Mouse (Mus musculus) forebrain, embryonic 12.5 days (tissue): ENCODE data around the gene Agpat4. TPM values are rescaled to one million over a fixed set of nuclear protein-coding genes. Genes with fewer than 3 reads are reported as not detected.

ENCODE experiments used
- ATAC-seq: fragments of 200-750 bp; cut with Nextera tagmentation; 2 replicates; pipeline ENCODE4 v1.8.0; 2017; ENCODE audit warnings: moderate TSS enrichment; ENCODE audit not compliant: low FRiP score
- H3K27ac ChIP-seq: fragments of 300-500 bp; sonication (generic); 2 replicates; pipeline ENCODE4 v1.5.1; 2016; ENCODE audit warnings: mild to moderate bottlenecking
- H3K27me3 ChIP-seq: fragments of 300-500 bp; sonication (generic); 2 replicates; pipeline ENCODE4 v1.6.1; 2016; ENCODE audit warnings: mild to moderate bottlenecking
- H3K36me3 ChIP-seq: fragments of 300-500 bp; sonication (generic); replicated peaks from 2 replicates; pipeline ENCODE4 v1.6.1; 2016; ENCODE audit warnings: mild to moderate bottlenecking
- H3K4me1 ChIP-seq: fragments of 300-500 bp; sonication (generic); 2 replicates; pipeline ENCODE4 v1.6.1; 2016
- H3K4me2 ChIP-seq: fragments of 300-500 bp; sonication (generic); 2 replicates; pipeline ENCODE4 v1.6.1; 2016; ENCODE audit warnings: mild to moderate bottlenecking, moderate library complexity
- H3K4me3 ChIP-seq: fragments of 300-500 bp; sonication (generic); replicated peaks from 2 replicates; pipeline ENCODE4 v1.5.1; 2016; ENCODE audit warnings: mild to moderate bottlenecking
- H3K9ac ChIP-seq: fragments of 300-500 bp; sonication (generic); 2 replicates; pipeline ENCODE4 v1.6.1; 2016; ENCODE audit warnings: mild to moderate bottlenecking
- H3K9me3 ChIP-seq: fragments of 300-500 bp; sonication (generic); 2 replicates; pipeline ENCODE4 v1.6.1; 2016
- WGBS: fragments of 180-500 bp; shearing (Covaris S2); methylation state at CpG from one replicate; pipeline ENCODE4 v1.1.7; 2016; 5-methylcytosine and 5-hydroxymethylcytosine counted together
- polyA plus RNA-seq: library from polyadenylated mRNA; unstranded; fragments of >200 nt; fragmentation: Nextera tagmentation; extraction: Ambion mirVana; gene quantifications from 2 replicates; pipeline ENCODE4 v1.2.1, GENCODE M21; 2016

Agpat4 gene
- polyA plus RNA-seq, 1 experiment from 2014 or later, result 40.9 TPM

GRCm38 (mm10) chr17:12131171-12131570 lies 12.7 kb downstream of the Agpat4 start:
- Histone ChIP-seq H3K4me1 (peaks cover 3% of the 10 kb centered on the region; the same call in 1 of the 2 replicates), H3K27me3 (no peaks in the 10 kb centered on the region), H3K4me3 (no peak overlapping the region), H3K4me2 (no peak overlapping the region), H3K9me3 (no peaks in the 10 kb centered on the region), H3K27ac (no peak overlapping the region), H3K36me3 (peaks cover 45% of the 10 kb centered on the region), H3K9ac (no peak overlapping the region)
- ATAC-seq, result no peak
- 94% methylated on average over 5 of the region's 5 CpGs for WGBS

- Histone ChIP-seq H3K27me3 (no peaks in the 10 kb centered on the region), H3K4me3 (no peak overlapping the region), H3K27ac (no peak overlapping the region), H3K4me2 (no peak overlapping the region), H3K9me3 (no peaks in the 10 kb centered on the region), H3K9ac (no peak overlapping the region), H3K4me1 (peaks cover 3% of the 10 kb centered on the region; the same call in 1 of the 2 replicates), H3K36me3 (peaks cover 42% of the 10 kb centered on the region)
- WGBS, result 96% methylated on average over 7 of the region's 7 CpGs
- ATAC-seq, result no peak
Measured at GRCm38 (mm10) chr17:12131581-12131980, 13.1 kb downstream of the Agpat4 start.

GRCm38 (mm10) chr17:12132904-12133303 lies 14.4 kb downstream of the Agpat4 start:
- H3K27me3 ChIP-seq, result no peaks in the 10 kb centered on the region
- no peak overlapping the region for H3K9ac ChIP-seq
- no peak for ATAC-seq
- H3K4me1 ChIP-seq, result no peaks in the 10 kb centered on the region
- H3K4me2 ChIP-seq, result no peak overlapping the region
- H3K36me3 ChIP-seq, result peaks cover 33% of the 10 kb centered on the region
- H3K27ac ChIP-seq, result no peak overlapping the region
- WGBS, result 100% methylated on average over 3 of the region's 3 CpGs
- H3K9me3 ChIP-seq, result no peaks in the 10 kb centered on the region
- no peak overlapping the region for H3K4me3 ChIP-seq

GRCm38 (mm10) chr17:12133985-12134384 lies 15.5 kb downstream of the Agpat4 start:
- H3K27me3 ChIP-seq, result no peaks in the 10 kb centered on the region
- no peak for ATAC-seq
- H3K4me3 ChIP-seq, result no peak overlapping the region
- no peaks in the 10 kb centered on the region for H3K4me1 ChIP-seq
- no peak overlapping the region for H3K27ac ChIP-seq
- WGBS, result 95% methylated on average over 8 of the region's 8 CpGs
- H3K36me3 ChIP-seq, result peaks cover 33% of the 10 kb centered on the region
- no peak overlapping the region for H3K9ac ChIP-seq
- no peak overlapping the region for H3K4me2 ChIP-seq
- H3K9me3 ChIP-seq, result no peaks in the 10 kb centered on the region

- WGBS, result 97% methylated on average over 12 of the region's 12 CpGs
- Histone ChIP-seq H3K27me3 (no peaks in the 10 kb centered on the region), H3K36me3 (peaks cover 35% of the 10 kb centered on the region), H3K4me3 (no peak overlapping the region), H3K9me3 (no peaks in the 10 kb centered on the region), H3K27ac (no peak overlapping the region), H3K4me1 (no peaks in the 10 kb centered on the region), H3K4me2 (no peak overlapping the region), H3K9ac (no peak overlapping the region)
- ATAC-seq, result no peak
Measured at GRCm38 (mm10) chr17:12134975-12135633, 16.6 kb downstream of the Agpat4 start.

GRCm38 (mm10) chr17:12138355-12138754 lies 19.9 kb downstream of the Agpat4 start:
- no peak overlapping the region for H3K9ac ChIP-seq
- WGBS, result 97% methylated on average over 6 of the region's 6 CpGs
- no peak overlapping the region for H3K4me2 ChIP-seq
- peaks cover 20% of the 10 kb centered on the region; the same call in 1 of the 2 replicates for H3K36me3 ChIP-seq
- no peaks in the 10 kb centered on the region for H3K9me3 ChIP-seq
- no peaks in the 10 kb centered on the region for H3K4me1 ChIP-seq
- H3K4me3 ChIP-seq, result no peak overlapping the region
- H3K27ac ChIP-seq, result no peak overlapping the region
- ATAC-seq, result no peak
- no peaks in the 10 kb centered on the region for H3K27me3 ChIP-seq

GRCm38 (mm10) chr17:12143948-12144364 lies 25.5 kb downstream of the Agpat4 start:
- 0 out of 2 replicates have a peak, but pooled peaks cover 13% of the 10 kb centered on the region for H3K36me3 ChIP-seq
- H3K9ac ChIP-seq, result no peak overlapping the region
- H3K4me2 ChIP-seq, result no peak overlapping the region
- no peak overlapping the region for H3K4me3 ChIP-seq
- no peaks in the 10 kb centered on the region for H3K4me1 ChIP-seq
- H3K27ac ChIP-seq, result no peak overlapping the region
- WGBS, result 96% methylated on average over 5 of the region's 5 CpGs
- no peaks in the 10 kb centered on the region for H3K27me3 ChIP-seq
- ATAC-seq, result no peak
- no peaks in the 10 kb centered on the region for H3K9me3 ChIP-seq

- H3K4me3 ChIP-seq, result no peak overlapping the region
- H3K9ac ChIP-seq, result no peak overlapping the region
- no peaks in the 10 kb centered on the region for H3K36me3 ChIP-seq
- no peaks in the 10 kb centered on the region for H3K4me1 ChIP-seq
- H3K27me3 ChIP-seq, result no peaks in the 10 kb centered on the region
- no peak overlapping the region for H3K27ac ChIP-seq
- no peak overlapping the region for H3K4me2 ChIP-seq
- 92% methylated on average over 5 of the region's 5 CpGs for WGBS
- ATAC-seq, result no peak
- no peaks in the 10 kb centered on the region for H3K9me3 ChIP-seq
Measured at GRCm38 (mm10) chr17:12146132-12146681, 27.7 kb downstream of the Agpat4 start.

GRCm38 (mm10) chr17:12147830-12148229 lies 29.3 kb downstream of the Agpat4 start:
- H3K27me3 ChIP-seq, result no peaks in the 10 kb centered on the region
- H3K27ac ChIP-seq, result no peak overlapping the region
- 94% methylated on average over 4 of the region's 4 CpGs for WGBS
- no peak overlapping the region for H3K4me2 ChIP-seq
- H3K4me3 ChIP-seq, result no peak overlapping the region
- peaks cover 13% of the 10 kb centered on the region for H3K36me3 ChIP-seq
- ATAC-seq, result no peak
- no peak overlapping the region for H3K9ac ChIP-seq
- no peaks in the 10 kb centered on the region for H3K4me1 ChIP-seq
- H3K9me3 ChIP-seq, result no peaks in the 10 kb centered on the region

- H3K27me3 ChIP-seq, result no peaks in the 10 kb centered on the region
- H3K9me3 ChIP-seq, result no peaks in the 10 kb centered on the region
- H3K4me3 ChIP-seq, result no peak overlapping the region
- no peaks in the 10 kb centered on the region for H3K4me1 ChIP-seq
- WGBS, result 85% methylated on average over 6 of the region's 6 CpGs
- ATAC-seq, result no peak
- no peak overlapping the region for H3K9ac ChIP-seq
- H3K4me2 ChIP-seq, result no peak overlapping the region
- peaks cover 28% of the 10 kb centered on the region for H3K36me3 ChIP-seq
- no peak overlapping the region for H3K27ac ChIP-seq
Measured at GRCm38 (mm10) chr17:12149232-12149861, 30.8 kb downstream of the Agpat4 start.

- ATAC-seq, result no peak
- Histone ChIP-seq H3K4me2 (no peak overlapping the region), H3K27ac (no peak overlapping the region), H3K9ac (no peak overlapping the region), H3K4me3 (no peak overlapping the region), H3K9me3 (no peaks in the 10 kb centered on the region), H3K27me3 (no peaks in the 10 kb centered on the region), H3K36me3 (peaks cover 30% of the 10 kb centered on the region), H3K4me1 (no peaks in the 10 kb centered on the region)
- 98% methylated on average over 2 of the region's 2 CpGs for WGBS
Measured at GRCm38 (mm10) chr17:12150970-12151369, 32.5 kb downstream of the Agpat4 start.

- peaks cover 38% of the 10 kb centered on the region for H3K36me3 ChIP-seq
- no peak overlapping the region for H3K4me2 ChIP-seq
- no peaks in the 10 kb centered on the region for H3K4me1 ChIP-seq
- no peaks in the 10 kb centered on the region for H3K27me3 ChIP-seq
- no peak overlapping the region for H3K4me3 ChIP-seq
- 81% methylated on average over 2 of the region's 2 CpGs for WGBS
- no peak overlapping the region for H3K9ac ChIP-seq
- H3K27ac ChIP-seq, result no peak overlapping the region
- no peak for ATAC-seq
- H3K9me3 ChIP-seq, result no peaks in the 10 kb centered on the region
Measured at GRCm38 (mm10) chr17:12154260-12154659, 35.8 kb downstream of the Agpat4 start.

GRCm38 (mm10) chr17:12155236-12155635 lies 36.7 kb downstream of the Agpat4 start:
- no peaks in the 10 kb centered on the region for H3K27me3 ChIP-seq
- peaks cover 38% of the 10 kb centered on the region for H3K36me3 ChIP-seq
- 90% methylated on average over 6 of the region's 6 CpGs for WGBS
- H3K9me3 ChIP-seq, result no peaks in the 10 kb centered on the region
- no peaks in the 10 kb centered on the region for H3K4me1 ChIP-seq
- no peak overlapping the region for H3K27ac ChIP-seq
- H3K9ac ChIP-seq, result no peak overlapping the region
- no peak for ATAC-seq
- no peak overlapping the region for H3K4me2 ChIP-seq
- no peak overlapping the region for H3K4me3 ChIP-seq
